Mouse (Mus musculus) inflammation-experienced regulatory T-cells, adult 16 weeks (primary cell): ENCODE results near the gene Ccdc51. TPM values are rescaled to one million over a fixed set of nuclear protein-coding genes. Genes with fewer than 3 reads are reported as not detected.

Experiments
- polyA plus RNA-seq: library from polyadenylated mRNA; unstranded; fragments of 100-300 nt; shearing (Covaris generic); gene quantifications from one replicate; pipeline ENCODE4 v1.2.1, GENCODE M21; 2017

Ccdc51 gene
- 18.2 TPM for polyA plus RNA-seq

DNA sequence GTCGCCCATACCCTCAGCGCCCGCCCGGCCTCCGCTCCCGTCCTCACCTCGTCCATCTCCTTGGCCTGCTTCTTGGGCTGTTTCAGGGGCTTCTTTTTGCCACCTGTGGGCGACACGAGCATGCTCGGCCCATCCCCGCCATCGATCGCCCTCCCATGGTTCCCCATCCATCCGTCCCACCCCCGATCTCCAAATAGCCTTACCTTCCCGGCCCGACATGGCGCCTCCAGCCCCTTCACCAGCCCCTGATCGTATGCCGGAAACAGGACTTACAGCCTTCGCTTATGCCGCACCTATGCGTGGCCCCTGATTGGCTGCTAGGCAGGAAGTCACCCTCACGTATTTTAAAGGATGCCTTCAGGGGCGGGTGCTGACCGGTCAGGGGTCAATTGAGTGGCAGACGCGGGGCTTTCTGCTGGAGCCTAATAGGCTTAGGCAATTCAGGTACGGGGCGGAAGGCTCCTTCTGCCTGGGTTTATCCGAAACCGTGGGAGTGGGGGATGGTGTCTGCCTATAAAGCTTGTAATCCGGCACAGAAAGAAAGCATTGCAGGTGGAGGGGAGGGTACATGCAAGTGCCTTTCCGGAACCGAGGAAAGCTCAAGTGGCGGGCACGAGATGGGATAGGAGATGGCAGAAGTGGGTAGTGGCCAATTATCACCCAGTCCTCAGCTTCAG, at the start of gene Ccdc51, which contains the start of gene Tma7:
Gene Ccdc51, plus strand, starts transcription at position 370 of the 677 bp plus-strand sequence.
Gene Tma7, minus strand, starts transcription at position 464 of the 677 bp plus-strand sequence.

GRCm38 (mm10) chr9:109038086-109038895, 44.0 kb upstream of the Ccdc51 start, which contains the start of gene Shisa5:
Shisa5 (plus strand) TSS chr9:109038565.

GRCm38 (mm10) chr9:109059136-109059903, 23.0 kb upstream of the Ccdc51 start, which contains the start of gene Trex1:
Trex1 (minus strand) TSS chr9:109059734.

GRCm38 (mm10) chr9:109073661-109074573, 8.4 kb upstream of the Ccdc51 start, which contains the start of gene Atrip:
Atrip (minus strand) TSS chr9:109074124.

DNA sequence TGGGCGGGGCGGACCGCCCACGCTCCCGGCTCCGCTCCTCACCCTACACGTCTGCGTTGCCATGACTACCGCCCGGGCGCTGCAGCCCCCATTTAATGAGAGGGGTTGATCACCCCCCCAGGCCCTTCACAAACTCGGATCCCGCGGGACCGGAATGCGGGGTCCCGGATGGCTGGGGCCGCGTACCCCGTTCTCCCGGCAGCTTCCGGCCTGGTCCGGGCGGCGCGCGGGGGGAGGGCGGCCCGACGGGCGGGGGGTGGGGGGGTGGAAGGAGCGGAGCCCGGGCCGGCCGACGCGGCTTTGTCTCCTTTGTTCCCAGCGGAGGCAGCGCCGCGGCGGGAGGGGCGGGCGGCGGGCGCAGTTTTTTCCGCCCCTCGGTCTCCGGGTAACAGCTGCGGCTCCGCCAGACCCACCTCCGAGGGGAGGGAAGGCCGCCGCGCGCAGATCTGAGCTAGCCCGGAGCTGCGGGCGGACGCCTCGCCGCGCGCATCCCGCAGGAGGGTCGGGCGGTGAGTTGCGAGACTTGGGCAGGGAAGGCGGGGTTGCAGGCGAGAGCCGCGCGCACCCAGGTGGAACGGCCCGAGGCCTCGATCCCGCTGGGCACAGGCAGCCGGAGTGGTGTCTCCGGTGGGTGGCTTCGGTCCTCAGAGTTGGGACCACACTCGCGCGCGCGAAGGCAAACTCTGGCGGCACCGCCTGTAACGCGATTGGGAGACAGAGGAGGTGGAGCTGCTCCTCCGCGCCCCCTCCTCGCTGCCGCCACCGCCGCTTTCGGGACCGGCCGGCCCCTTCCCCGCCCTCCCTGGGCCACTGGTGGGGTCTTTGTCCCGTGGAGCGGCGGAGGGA, 13.1 kb downstream of the Ccdc51 start, which contains the start of gene Plxnb1:
Gene Plxnb1, plus strand, starts transcription at position 253 of the 846 bp plus-strand sequence.

Other genes starting within 250 kb of the Ccdc51 start
- gene Slc26a6, start 229.2 kb upstream of the Ccdc51 start, polyA plus RNA-seq = 17.7 TPM
- not detected for gene Tmem89, start 167.9 kb upstream of the Ccdc51 start, polyA plus RNA-seq
- 386 TPM for gene Uqcrc1, start 145.9 kb upstream of the Ccdc51 start, polyA plus RNA-seq
- 0.34 TPM for gene Col7a1, start 128.9 kb upstream of the Ccdc51 start, polyA plus RNA-seq
- gene Ucn2, start 96.5 kb upstream of the Ccdc51 start, polyA plus RNA-seq = not detected
- 10.9 TPM for gene Pfkfb4, start 90.7 kb upstream of the Ccdc51 start, polyA plus RNA-seq
- 5,738 TPM for gene Shisa5, start 43.9 kb upstream of the Ccdc51 start, polyA plus RNA-seq
- gene Trex1, start 22.8 kb upstream of the Ccdc51 start, polyA plus RNA-seq = 111 TPM
- gene Atrip, start 8.4 kb upstream of the Ccdc51 start, polyA plus RNA-seq = 29.7 TPM
- gene Tma7, start 94 bp downstream of the Ccdc51 start, polyA plus RNA-seq = 579 TPM
- gene Plxnb1, start 12.9 kb downstream of the Ccdc51 start, polyA plus RNA-seq = 4.1 TPM
- gene Fbxw21, start 79.5 kb downstream of the Ccdc51 start, polyA plus RNA-seq = not detected
- gene Fbxw13, start 113.5 kb downstream of the Ccdc51 start, polyA plus RNA-seq = not detected
- gene Fbxw20, start 152.3 kb downstream of the Ccdc51 start, polyA plus RNA-seq = not detected
- gene Fbxw14, start 205.2 kb downstream of the Ccdc51 start, polyA plus RNA-seq = not detected